Mouse (Mus musculus) bone marrow macrophage, adult 2 months (primary cell): ENCODE measurements around the gene Utp18.

Source experiments
- CTCF ChIP-seq: IDR thresholded peaks from 2 replicates; pipeline ENCODE4 v1.5.1; 2012; ENCODE audit warnings: low read depth, mild to moderate bottlenecking, low read length, moderate library complexity
- POLR2A ChIP-seq: IDR thresholded peaks from 2 replicates; pipeline ENCODE4 v1.6.1; 2012; ENCODE audit warnings: mild to moderate bottlenecking, low read depth, low read length, borderline replicate concordance

DNA sequence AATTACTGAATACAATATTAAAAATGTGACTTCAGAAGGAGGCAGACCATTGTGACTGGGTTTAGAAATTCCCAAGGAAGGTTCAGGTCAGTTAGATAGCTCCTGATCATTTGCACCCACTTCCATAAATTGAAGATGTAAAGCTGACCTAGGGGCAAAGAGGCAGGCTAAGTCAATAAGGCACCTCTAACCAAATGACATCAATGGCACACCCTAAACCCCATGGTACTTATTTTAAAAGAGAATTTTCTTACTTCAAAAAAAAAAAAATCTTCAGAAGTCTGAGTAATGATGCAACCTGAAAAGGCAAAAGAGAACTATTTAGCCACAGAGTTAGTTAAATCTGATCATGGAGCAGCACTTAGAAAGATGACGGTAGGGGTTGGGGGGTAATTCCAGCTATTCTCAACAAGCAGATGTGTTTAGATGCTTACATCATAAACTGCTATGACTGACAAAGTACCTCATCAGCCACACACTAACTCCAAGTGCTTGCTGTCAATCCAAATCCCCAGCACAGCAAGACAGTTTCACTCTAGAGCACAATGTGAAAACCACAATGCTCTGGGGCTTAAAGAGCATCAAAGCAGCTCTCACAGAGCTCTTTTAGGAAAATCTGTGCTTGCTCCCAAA lies 24.9 kb downstream of the Utp18 start:
- TF ChIP-seq CTCF (no peak), POLR2A (no peak)
